Mouse (Mus musculus) fat pad, adult 2 months (tissue): ENCODE data around the gene 1700014D04Rik.
"Not testable (repeated sequence)": the region's sequence is repeated elsewhere in the genome, so short reads cannot be mapped to it uniquely, and the experiment has no call there.

Experiments used
- DNase-seq: peaks from one replicate; pipeline ENCODE4 v3.0.0-alpha.2; 2011; ENCODE audit warnings: low read depth, low spot score; ENCODE audit errors: extremely low read depth

Gene 1700014D04Rik

GRCm38 (mm10) chr13:59738455-59738854 is 8.1 kb downstream of the 1700014D04Rik start:
- no peak for DNase-seq

GRCm38 (mm10) chr13:59735190-59735589 is 11.4 kb downstream of the 1700014D04Rik start:
- DNase-seq: no peak

- DNase-seq: not testable (repeated sequence)
Measured at GRCm38 (mm10) chr13:59734347-59734746, 12.2 kb downstream of the 1700014D04Rik start.

- no peak for DNase-seq
Measured at GRCm38 (mm10) chr13:59733936-59734335, 12.6 kb downstream of the 1700014D04Rik start.

- DNase-seq: no peak
Measured at GRCm38 (mm10) chr13:59731652-59732051, 14.9 kb downstream of the 1700014D04Rik start, which contains the start of gene Spata31d1d. Spata31d1d (minus strand) TSS chr13:59731752.

- no peak for DNase-seq
Measured at GRCm38 (mm10) chr13:59728378-59729093, 18.0 kb downstream of the 1700014D04Rik start.

- DNase-seq: no peak
Measured at GRCm38 (mm10) chr13:59726139-59726867, 20.2 kb downstream of the 1700014D04Rik start.

- not testable (repeated sequence) for DNase-seq
Measured at GRCm38 (mm10) chr13:59722089-59722488, 24.5 kb downstream of the 1700014D04Rik start.

GRCm38 (mm10) chr13:59719475-59719874 is 27.1 kb downstream of the 1700014D04Rik start:
- DNase-seq: no peak

- not testable (repeated sequence) for DNase-seq
Measured at GRCm38 (mm10) chr13:59718857-59719440, 27.6 kb downstream of the 1700014D04Rik start.

GRCm38 (mm10) chr13:59713710-59714109 is 32.8 kb downstream of the 1700014D04Rik start:
- no peak for DNase-seq

GRCm38 (mm10) chr13:59711984-59712383 is 34.6 kb downstream of the 1700014D04Rik start, which contains the start of gene Spata31d1b:
Spata31d1b (plus strand) TSS chr13:59712284.
- not testable (repeated sequence) for DNase-seq

- no peak for DNase-seq
Measured at GRCm38 (mm10) chr13:59710230-59710629, 36.3 kb downstream of the 1700014D04Rik start, which contains the start of gene Spata31d1a. Spata31d1a (minus strand) TSS chr13:59710330.

GRCm38 (mm10) chr13:59704562-59704961 is 42.0 kb downstream of the 1700014D04Rik start:
- no peak for DNase-seq

GRCm38 (mm10) chr13:59703514-59703913 is 43.0 kb downstream of the 1700014D04Rik start:
- no peak for DNase-seq

GRCm38 (mm10) chr13:59700137-59700536 is 46.4 kb downstream of the 1700014D04Rik start:
- not testable (repeated sequence) for DNase-seq

- DNase-seq: no peak
Measured at GRCm38 (mm10) chr13:59699131-59699530, 47.4 kb downstream of the 1700014D04Rik start.

- no peak for DNase-seq
Measured at GRCm38 (mm10) chr13:59695781-59696180, 50.8 kb downstream of the 1700014D04Rik start.

GRCm38 (mm10) chr13:59694008-59694407 is 52.5 kb downstream of the 1700014D04Rik start, which contains the start of gene 4921517D22Rik:
4921517D22Rik (minus strand) TSS chr13:59694108.
- no peak for DNase-seq

GRCm38 (mm10) chr13:59691478-59691877 is 55.1 kb downstream of the 1700014D04Rik start:
- DNase-seq: no peak
